Mouse (Mus musculus): ENCODE data around the gene Dnajc30. TPM values are rescaled to one million over a fixed set of nuclear protein-coding genes. Genes with fewer than 3 reads are reported as not detected.

Dnajc30 gene
- polyA plus RNA-seq (2014; fragmentation: Illumina TruSeq; extraction: RNeasy Lipid Tissue Mini Kit (QIAGEN cat#74804); ENCODE audit: low read depth, low replicate concordance), result 16.5 TPM

GRCm38 (mm10) chr5:135063629-135064381, at the start of gene Dnajc30:
TSS of gene Dnajc30 (plus strand) at chr5:135064202.

GRCm38 (mm10) chr5:135023344-135024173, 40.4 kb upstream of the Dnajc30 start, which contains the start of gene Stx1a:
TSS of gene Stx1a (plus strand) at chr5:135023482.

GRCm38 (mm10) chr5:135064909-135065446, 976 bp downstream of the Dnajc30 start, which contains the start of gene Bud23:
TSS of gene Bud23 (minus strand) at chr5:135064959.

GRCm38 (mm10) chr5:135077564-135078481, 13.8 kb downstream of the Dnajc30 start, which contains the start of gene Vps37d:
TSS of gene Vps37d (minus strand) at chr5:135078266.

GRCm38 (mm10) chr5:135089653-135090052, 25.7 kb downstream of the Dnajc30 start, which contains the start of gene Mlxipl:
TSS of gene Mlxipl (plus strand) at chr5:135089890.

Other genes starting within 250 kb of the Dnajc30 start
- not detected for gene Tmem270, start 157.5 kb upstream of the Dnajc30 start, polyA plus RNA-seq (2014; fragmentation: Illumina TruSeq; extraction: RNeasy Lipid Tissue Mini Kit (QIAGEN cat#74804); ENCODE audit: low read depth, low replicate concordance)
- gene Cldn13, start 148.7 kb upstream of the Dnajc30 start, polyA plus RNA-seq (2014; fragmentation: Illumina TruSeq; extraction: RNeasy Lipid Tissue Mini Kit (QIAGEN cat#74804); ENCODE audit: low read depth, low replicate concordance), result not detected
- gene Mettl27, start 131.8 kb upstream of the Dnajc30 start, polyA plus RNA-seq (2014; fragmentation: Illumina TruSeq; extraction: RNeasy Lipid Tissue Mini Kit (QIAGEN cat#74804); ENCODE audit: low read depth, low replicate concordance), result 18.1 TPM
- gene Cldn4, start 117.3 kb upstream of the Dnajc30 start, polyA plus RNA-seq (2014; fragmentation: Illumina TruSeq; extraction: RNeasy Lipid Tissue Mini Kit (QIAGEN cat#74804); ENCODE audit: low read depth, low replicate concordance), result not detected
- not detected for gene Cldn3, start 78.0 kb upstream of the Dnajc30 start, polyA plus RNA-seq (2014; fragmentation: Illumina TruSeq; extraction: RNeasy Lipid Tissue Mini Kit (QIAGEN cat#74804); ENCODE audit: low read depth, low replicate concordance)
- 6.6 TPM for gene Abhd11, start 55.0 kb upstream of the Dnajc30 start, polyA plus RNA-seq (2014; fragmentation: Illumina TruSeq; extraction: RNeasy Lipid Tissue Mini Kit (QIAGEN cat#74804); ENCODE audit: low read depth, low replicate concordance)
- gene Stx1a, start 40.7 kb upstream of the Dnajc30 start, polyA plus RNA-seq (2014; fragmentation: Illumina TruSeq; extraction: RNeasy Lipid Tissue Mini Kit (QIAGEN cat#74804); ENCODE audit: low read depth, low replicate concordance), result 0.29 TPM
- gene Bud23, start 757 bp downstream of the Dnajc30 start, polyA plus RNA-seq (2014; fragmentation: Illumina TruSeq; extraction: RNeasy Lipid Tissue Mini Kit (QIAGEN cat#74804); ENCODE audit: low read depth, low replicate concordance), result 14.9 TPM
- not detected for gene Vps37d, start 14.1 kb downstream of the Dnajc30 start, polyA plus RNA-seq (2014; fragmentation: Illumina TruSeq; extraction: RNeasy Lipid Tissue Mini Kit (QIAGEN cat#74804); ENCODE audit: low read depth, low replicate concordance)
- gene Mlxipl, start 25.7 kb downstream of the Dnajc30 start, polyA plus RNA-seq (2014; fragmentation: Illumina TruSeq; extraction: RNeasy Lipid Tissue Mini Kit (QIAGEN cat#74804); ENCODE audit: low read depth, low replicate concordance), result 1.7 TPM
- gene Tbl2, start 85.5 kb downstream of the Dnajc30 start, polyA plus RNA-seq (2014; fragmentation: Illumina TruSeq; extraction: RNeasy Lipid Tissue Mini Kit (QIAGEN cat#74804); ENCODE audit: low read depth, low replicate concordance), result 7.7 TPM
- gene Bcl7b, start 104.1 kb downstream of the Dnajc30 start, polyA plus RNA-seq (2014; fragmentation: Illumina TruSeq; extraction: RNeasy Lipid Tissue Mini Kit (QIAGEN cat#74804); ENCODE audit: low read depth, low replicate concordance), result 24.0 TPM
- 71.1 TPM for gene Baz1b, start 123.1 kb downstream of the Dnajc30 start, polyA plus RNA-seq (2014; fragmentation: Illumina TruSeq; extraction: RNeasy Lipid Tissue Mini Kit (QIAGEN cat#74804); ENCODE audit: low read depth, low replicate concordance)
- gene Fzd9, start 187.0 kb downstream of the Dnajc30 start, polyA plus RNA-seq (2014; fragmentation: Illumina TruSeq; extraction: RNeasy Lipid Tissue Mini Kit (QIAGEN cat#74804); ENCODE audit: low read depth, low replicate concordance), result not detected

All from adrenal gland, adult 10 weeks (tissue).